Mouse (Mus musculus): ENCODE results near the gene Fam76b. TPM values are rescaled to one million over a fixed set of nuclear protein-coding genes. Genes with fewer than 3 reads are reported as not detected.

Gene Fam76b
- total RNA-seq, 2 experiments from 2014 or later: 16.7 to 17.5 TPM

Other genes starting within 250 kb of the Fam76b start
- gene Mtmr2, start 79.3 kb upstream of the Fam76b start, total RNA-seq (2021): 10 to 100 TPM; 45.1 to 54.8 TPM
- 10 to 100 TPM; 15.6 to 17.7 TPM for gene Cep57, start 609 bp upstream of the Fam76b start, total RNA-seq (2021)

Data from left cerebral cortex, postnatal 25 days (tissue).